Mouse (Mus musculus) lung, embryonic 16.5 days (tissue): Measurements from ENCODE around the gene Casp1. TPM values are rescaled to one million over a fixed set of nuclear protein-coding genes. Genes with fewer than 3 reads are reported as not detected.

Source experiments
- ATAC-seq: fragments of 200-750 bp; cut with Nextera tagmentation; 2 replicates; pipeline ENCODE4 v1.8.0; 2017; ENCODE audit warnings: low read depth, mild to moderate bottlenecking, moderate library complexity
- H3K27ac ChIP-seq: fragments of 300-500 bp; sonication (generic); 2 replicates; pipeline ENCODE4 v1.5.1; 2014; ENCODE audit warnings: mild to moderate bottlenecking, control low read depth, low read length
- H3K27me3 ChIP-seq: fragments of 300-500 bp; sonication (generic); 2 replicates; pipeline ENCODE4 v1.6.1; 2014; ENCODE audit warnings: low read depth, low read length, mixed read lengths; ENCODE audit not compliant: control insufficient read depth, insufficient read depth
- H3K36me3 ChIP-seq: fragments of 300-500 bp; sonication (generic); 2 replicates; pipeline ENCODE4 v1.6.1; 2014; ENCODE audit warnings: low read length; ENCODE audit not compliant: control insufficient read depth, insufficient read depth
- H3K4me1 ChIP-seq: fragments of 300-500 bp; sonication (generic); replicated peaks from 2 replicates; pipeline ENCODE4 v1.6.1; 2014; ENCODE audit warnings: low read length, mixed read lengths; ENCODE audit not compliant: control insufficient read depth, insufficient read depth
- H3K4me2 ChIP-seq: fragments of 300-500 bp; sonication (generic); 2 replicates; pipeline ENCODE4 v1.6.1; 2014; ENCODE audit warnings: low read depth, low read length, control low read depth
- H3K4me3 ChIP-seq: fragments of 300-500 bp; sonication (generic); 2 replicates; pipeline ENCODE4 v1.5.1; 2014; ENCODE audit warnings: mild to moderate bottlenecking, low read length, control low read depth
- H3K9ac ChIP-seq: fragments of 300-500 bp; sonication (generic); 2 replicates; pipeline ENCODE4 v1.6.1; 2014; ENCODE audit warnings: low read length, control low read depth
- H3K9me3 ChIP-seq: fragments of 300-500 bp; sonication (generic); 2 replicates; pipeline ENCODE4 v1.6.1; 2016; ENCODE audit warnings: low read length; ENCODE audit not compliant: control insufficient read depth
- WGBS: fragments of 180-500 bp; shearing (Covaris S2); extraction: QIAGEN DNeasy Blood & Tissue Kit; methylation state at CpG from one replicate; pipeline ENCODE4 v1.1.7; 2014; 5-methylcytosine and 5-hydroxymethylcytosine counted together
- polyA plus RNA-seq: library from polyadenylated mRNA; unstranded; fragments of >200 nt; fragmentation: Nextera tagmentation; extraction: Ambion mirVana; gene quantifications from 2 replicates; pipeline ENCODE4 v1.2.1, GENCODE M21; 2015

Casp1 gene
- polyA plus RNA-seq, 1 experiment from 2014 or later: 1.3 TPM

DNA sequence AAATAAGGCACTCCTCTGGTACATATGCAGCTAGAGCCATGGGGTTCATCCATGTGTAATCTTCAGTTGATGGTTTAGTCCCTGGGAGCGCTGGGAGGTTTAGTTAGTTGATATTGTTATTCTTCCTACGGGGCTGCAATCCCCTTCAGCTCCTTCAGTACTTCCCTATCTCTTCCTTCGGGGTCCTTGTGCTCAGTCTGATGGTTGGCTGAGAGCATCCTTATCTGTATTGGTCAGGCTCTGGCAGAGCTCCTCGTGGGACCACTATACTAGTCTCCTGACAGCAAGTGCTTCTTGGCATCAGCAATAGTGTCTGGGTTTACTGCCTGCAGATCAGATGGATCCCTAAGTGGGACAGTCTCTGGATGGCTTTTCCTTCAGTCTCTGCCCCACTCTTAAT, 49.1 kb downstream of the Casp1 start:
- no peaks in the 10 kb centered on the region for H3K27me3 ChIP-seq
- H3K4me2 ChIP-seq: no peak overlapping the region
- H3K36me3 ChIP-seq: no peaks in the 10 kb centered on the region
- H3K9me3 ChIP-seq: no peaks in the 10 kb centered on the region
- H3K4me1 ChIP-seq: no peaks in the 10 kb centered on the region
- 68% methylated on average over 4 of the region's 4 CpGs for WGBS
- no peak for ATAC-seq
- no peak overlapping the region for H3K9ac ChIP-seq
- no peak overlapping the region for H3K27ac ChIP-seq
- no peak overlapping the region for H3K4me3 ChIP-seq

DNA sequence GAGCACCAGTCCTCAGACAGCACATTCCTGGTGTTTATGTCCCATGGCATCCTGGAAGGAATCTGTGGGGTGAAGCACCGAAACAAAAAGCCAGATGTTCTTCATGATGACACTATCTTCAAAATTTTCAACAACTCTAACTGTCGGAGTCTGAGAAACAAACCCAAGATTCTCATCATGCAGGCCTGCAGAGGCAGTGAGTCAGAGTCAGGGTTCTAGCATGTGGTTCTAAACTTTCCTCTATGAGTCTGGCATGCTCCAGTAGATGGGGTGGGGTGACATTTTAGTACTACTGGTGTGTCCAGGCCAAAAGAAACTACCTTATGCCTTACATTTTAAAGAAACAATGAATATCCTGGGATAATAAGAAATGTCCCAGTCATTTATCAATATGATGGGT, 55.4 kb downstream of the Casp1 start:
- Histone ChIP-seq H3K27me3 (no peaks in the 10 kb centered on the region), H3K27ac (no peak overlapping the region), H3K4me1 (no peaks in the 10 kb centered on the region), H3K9ac (no peak overlapping the region), H3K36me3 (no peaks in the 10 kb centered on the region), H3K4me3 (no peak overlapping the region), H3K9me3 (no peaks in the 10 kb centered on the region), H3K4me2 (no peak overlapping the region)
- WGBS: 62% methylated on average over 2 of the region's 2 CpGs
- ATAC-seq: no peak

DNA sequence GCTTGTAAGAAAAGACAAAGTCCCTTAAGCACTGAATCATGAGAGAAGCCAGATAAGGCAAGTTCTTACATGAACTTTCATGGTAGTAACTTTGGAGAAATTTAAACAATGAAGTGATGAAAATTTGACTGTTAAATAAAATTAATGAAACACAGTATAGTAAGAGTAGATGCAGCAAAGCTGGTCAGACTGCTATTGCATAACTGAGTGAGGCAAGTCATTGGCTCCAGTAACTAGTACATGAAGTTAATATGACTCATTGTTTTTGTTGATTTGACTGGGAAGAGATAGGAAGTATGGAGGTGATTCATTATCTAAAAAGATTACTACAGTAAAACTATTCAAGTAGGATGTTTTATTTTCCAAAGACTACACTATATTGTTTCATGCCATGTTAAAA, 58.5 kb downstream of the Casp1 start:
- no peak overlapping the region for H3K27ac ChIP-seq
- no peak overlapping the region for H3K4me2 ChIP-seq
- no peaks in the 10 kb centered on the region for H3K27me3 ChIP-seq
- H3K36me3 ChIP-seq: no peaks in the 10 kb centered on the region
- no peak for ATAC-seq
- no peaks in the 10 kb centered on the region for H3K9me3 ChIP-seq
- H3K4me1 ChIP-seq: no peaks in the 10 kb centered on the region
- H3K4me3 ChIP-seq: no peak overlapping the region
- H3K9ac ChIP-seq: no peak overlapping the region

Other genes starting within 250 kb of the Casp1 start
- gene Casp4, start 10.3 kb downstream of the Casp1 start, polyA plus RNA-seq: 0.91 and 1.6 TPM in 2 replicates
- gene Casp12, start 46.9 kb downstream of the Casp1 start, polyA plus RNA-seq: 2.7 and 3.0 TPM in 2 replicates